Mouse (Mus musculus) lung, postnatal 0 days (tissue): ENCODE data around the gene Zfp622. TPM values are rescaled to one million over a fixed set of nuclear protein-coding genes. Genes with fewer than 3 reads are reported as not detected.

Experiments used
- ATAC-seq: fragments of 200-750 bp; cut with Nextera tagmentation; 2 replicates; pipeline ENCODE4 v1.8.0; 2017; ENCODE audit warnings: moderate library complexity
- DNase-seq: peaks from one replicate; pipeline ENCODE4 v3.0.0-alpha.2; 2016; ENCODE audit warnings: low spot score
- H3K27ac ChIP-seq: fragments of 300-500 bp; sonication (generic); 2 replicates; pipeline ENCODE4 v1.5.1; 2014; ENCODE audit warnings: antibody characterized with exemption, mild to moderate bottlenecking, low read length, mixed read lengths
- H3K27me3 ChIP-seq: fragments of 300-500 bp; sonication (generic); replicated peaks from 2 replicates; pipeline ENCODE4 v1.6.1; 2014; ENCODE audit warnings: low read length, mixed read lengths; ENCODE audit not compliant: insufficient read depth
- H3K36me3 ChIP-seq: fragments of 300-500 bp; sonication (generic); 2 replicates; pipeline ENCODE4 v1.6.1; 2014; ENCODE audit warnings: low read length, mixed read lengths; ENCODE audit not compliant: insufficient read depth
- H3K4me1 ChIP-seq: fragments of 300-500 bp; sonication (generic); 2 replicates; pipeline ENCODE4 v1.6.1; 2014; ENCODE audit warnings: antibody characterized with exemption, low read depth, low read length, mixed read lengths; ENCODE audit not compliant: insufficient read depth
- H3K4me2 ChIP-seq: fragments of 300-500 bp; sonication (generic); replicated peaks from 2 replicates; pipeline ENCODE4 v1.6.1; 2014; ENCODE audit warnings: low read depth, mild to moderate bottlenecking, low read length, moderate library complexity, mixed read lengths
- H3K4me3 ChIP-seq: fragments of 300-500 bp; sonication (generic); 2 replicates; pipeline ENCODE4 v1.5.1; 2014; ENCODE audit warnings: low read depth, low read length
- H3K9ac ChIP-seq: fragments of 300-500 bp; sonication (generic); replicated peaks from 2 replicates; pipeline ENCODE4 v1.6.1; 2014; ENCODE audit warnings: low read depth, mild to moderate bottlenecking
- H3K9me3 ChIP-seq: fragments of 300-500 bp; sonication (generic); 2 replicates; pipeline ENCODE4 v1.6.1; 2016; ENCODE audit warnings: low read length, mixed read lengths
- CTCF ChIP-seq: IDR thresholded peaks from 2 replicates; pipeline ENCODE4 v1.5.1; 2016; ENCODE audit warnings: antibody characterized with exemption, mild to moderate bottlenecking
- EP300 ChIP-seq: IDR thresholded peaks from 2 replicates; pipeline ENCODE4 v1.6.1; 2016; ENCODE audit warnings: antibody characterized with exemption, mild to moderate bottlenecking, control low read depth
- WGBS: fragments of 180-500 bp; shearing (Covaris S2); extraction: QIAGEN DNeasy Blood & Tissue Kit; methylation state at CpG from one replicate; pipeline ENCODE4 v1.1.7; 2014; 5-methylcytosine and 5-hydroxymethylcytosine counted together
- polyA plus RNA-seq: library from polyadenylated mRNA; unstranded; fragments of >200 nt; fragmentation: Nextera tagmentation; extraction: Ambion mirVana; gene quantifications from 2 replicates; pipeline ENCODE4 v1.2.1, GENCODE M21; 2015

Zfp622 gene
- polyA plus RNA-seq: 18.4 and 18.7 TPM in 2 replicates

GRCm38 (mm10) chr15:25984067-25984733 lies at the start of gene Zfp622:
Gene Zfp622, plus strand, starts transcription at chr15:25984366.
- peak; percentile 98 for ATAC-seq
- Histone ChIP-seq H3K36me3 (no peaks in the 10 kb centered on the region), H3K4me3 (peak within 1 kb of the TSS; percentile 96), H3K9ac (peak within 1 kb of the TSS; percentile 91), H3K27ac (peak within 1 kb of the TSS; percentile 93), H3K4me2 (peak within 1 kb of the TSS; percentile 94), H3K4me1 (peaks cover 8% of the 10 kb centered on the region; the same call in 1 of the 2 replicates), H3K27me3 (no peaks in the 10 kb centered on the region), H3K9me3 (no peaks in the 10 kb centered on the region)
- peak; percentile 100 for DNase-seq
- no peak for TF ChIP-seq CTCF
- TF ChIP-seq EP300: peak; percentile 53; the same call in 1 of the 2 replicates
- under 1% methylated on average over 51 of the region's 57 CpGs for WGBS

DNA sequence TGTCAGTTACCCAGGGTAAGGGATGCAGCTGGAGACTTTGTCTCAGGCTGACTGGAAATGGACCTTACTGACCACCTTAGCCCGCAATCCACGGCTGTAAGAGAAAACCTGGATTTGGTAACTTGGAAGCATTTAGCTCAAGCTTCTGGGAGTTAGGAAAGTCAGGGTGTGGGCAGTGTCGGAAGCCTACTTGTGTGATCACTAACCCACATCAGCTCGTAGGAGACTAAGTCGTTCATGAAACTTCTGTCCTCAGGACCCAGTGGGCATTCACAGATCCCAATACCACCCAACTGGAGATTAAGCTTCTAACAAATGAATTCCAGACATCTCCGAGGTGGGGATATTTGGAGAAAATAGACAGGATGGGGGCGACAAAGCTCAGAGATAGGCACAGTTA lies 49.8 kb upstream of the Zfp622 start:
- Histone ChIP-seq H3K4me1 (peaks cover 15% of the 10 kb centered on the region; the same call in 1 of the 2 replicates), H3K4me3 (no peak overlapping the region), H3K9me3 (no peaks in the 10 kb centered on the region), H3K27ac (no peak overlapping the region), H3K27me3 (no peaks in the 10 kb centered on the region), H3K36me3 (no peaks in the 10 kb centered on the region), H3K4me2 (no peak overlapping the region), H3K9ac (no peak overlapping the region)
- DNase-seq: no peak
- WGBS: 85% methylated on average over 7 of the region's 7 CpGs
- TF ChIP-seq EP300 (no peak), CTCF (no peak)
- no peak for ATAC-seq

- Histone ChIP-seq H3K36me3 (no peaks in the 10 kb centered on the region), H3K4me3 (no peak overlapping the region), H3K4me1 (peaks cover 4% of the 10 kb centered on the region; the same call in 1 of the 2 replicates), H3K27me3 (no peaks in the 10 kb centered on the region), H3K9me3 (no peaks in the 10 kb centered on the region), H3K4me2 (no peak overlapping the region), H3K27ac (no peak overlapping the region), H3K9ac (no peak overlapping the region)
- no peak for DNase-seq
- no peak for ATAC-seq
- WGBS: 84% methylated on average over 7 of the region's 7 CpGs
- TF ChIP-seq CTCF: no peak
- no peak for TF ChIP-seq EP300
These were observed 45.7 kb upstream of the Zfp622 start for GRCm38 (mm10) chr15:25938496-25938895.

DNA sequence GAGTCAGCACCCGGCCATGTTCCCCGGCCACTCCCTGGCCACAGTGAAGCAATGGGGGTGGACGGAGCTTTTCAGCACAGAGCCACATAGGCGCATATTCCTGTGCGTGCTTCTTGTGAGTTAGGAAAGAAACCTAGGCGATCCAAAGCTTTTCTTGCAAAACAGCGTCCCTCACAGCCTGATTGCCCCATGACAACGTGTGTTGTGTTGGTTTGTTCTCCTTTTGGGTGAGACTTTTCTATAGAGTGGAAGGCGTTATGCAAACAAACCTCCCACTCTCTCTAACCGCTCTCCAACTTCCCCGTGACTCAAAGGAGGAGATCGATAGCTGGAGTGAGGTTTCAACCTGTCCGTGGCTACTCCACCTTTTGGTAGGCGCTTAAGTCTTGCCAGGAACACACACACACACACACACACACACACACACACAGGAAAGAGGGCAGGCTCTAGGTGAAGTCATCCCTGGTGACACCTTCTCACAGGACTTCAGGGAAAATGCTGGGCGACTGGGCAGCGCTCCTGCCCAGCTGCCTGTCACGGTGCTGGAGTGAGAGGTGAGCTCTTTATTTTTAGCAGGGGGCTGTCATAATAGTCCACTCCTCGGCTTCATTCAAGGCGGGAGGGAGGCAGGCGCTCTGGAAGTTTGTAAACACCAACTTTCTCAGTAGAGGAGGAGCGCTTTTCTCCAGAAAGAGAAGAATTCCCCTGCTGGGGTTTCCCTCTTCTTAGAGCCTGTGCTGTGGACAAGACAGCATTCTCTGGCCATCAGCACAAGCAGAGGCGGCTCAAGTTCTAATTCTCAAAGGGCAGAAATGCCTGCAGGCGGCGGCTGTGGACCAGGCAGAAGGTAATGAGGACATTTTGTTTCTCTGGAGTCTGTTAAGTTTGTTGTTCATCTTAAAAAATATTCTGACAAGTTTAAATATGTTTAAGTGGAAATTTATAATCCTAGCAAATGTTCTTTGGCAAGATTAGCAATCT lies 43.5 kb upstream of the Zfp622 start:
- DNase-seq (peak; percentile 93), ATAC-seq (peak; percentile 87)
- no peaks in the 10 kb centered on the region for H3K36me3 ChIP-seq
- peak overlapping the region; percentile 71 for H3K27ac ChIP-seq
- H3K4me2 ChIP-seq: peak overlapping the region; percentile 35
- 0 out of 2 replicates have a peak, but pooled peaks cover 3% of the 10 kb centered on the region for H3K4me1 ChIP-seq
- 26% methylated on average over 24 of the region's 24 CpGs for WGBS
- peak; percentile 46 for TF ChIP-seq CTCF
- TF ChIP-seq EP300: peak; percentile 77
- H3K9me3 ChIP-seq: no peaks in the 10 kb centered on the region
- H3K9ac ChIP-seq: peak overlapping the region; percentile 27; the same call in 1 of the 2 replicates
- H3K27me3 ChIP-seq: no peaks in the 10 kb centered on the region
- H3K4me3 ChIP-seq: peak overlapping the region; percentile 20; the same call in 1 of the 2 replicates

- TF ChIP-seq CTCF: no peak
- no peak for TF ChIP-seq EP300
- 71% methylated on average over 11 of the region's 11 CpGs for WGBS
- no peak overlapping the region for H3K4me3 ChIP-seq
- no peaks in the 10 kb centered on the region for H3K36me3 ChIP-seq
- no peak overlapping the region for H3K27ac ChIP-seq
- DNase-seq: no peak
- no peaks in the 10 kb centered on the region for H3K9me3 ChIP-seq
- no peak overlapping the region for H3K9ac ChIP-seq
- 0 out of 2 replicates have a peak, but pooled peaks cover 3% of the 10 kb centered on the region for H3K4me1 ChIP-seq
- H3K27me3 ChIP-seq: no peaks in the 10 kb centered on the region
- no peak for ATAC-seq
- H3K4me2 ChIP-seq: peak overlapping the region; percentile 35; the same call in 1 of the 2 replicates
These were observed 42.7 kb upstream of the Zfp622 start for GRCm38 (mm10) chr15:25941514-25941913.

DNA sequence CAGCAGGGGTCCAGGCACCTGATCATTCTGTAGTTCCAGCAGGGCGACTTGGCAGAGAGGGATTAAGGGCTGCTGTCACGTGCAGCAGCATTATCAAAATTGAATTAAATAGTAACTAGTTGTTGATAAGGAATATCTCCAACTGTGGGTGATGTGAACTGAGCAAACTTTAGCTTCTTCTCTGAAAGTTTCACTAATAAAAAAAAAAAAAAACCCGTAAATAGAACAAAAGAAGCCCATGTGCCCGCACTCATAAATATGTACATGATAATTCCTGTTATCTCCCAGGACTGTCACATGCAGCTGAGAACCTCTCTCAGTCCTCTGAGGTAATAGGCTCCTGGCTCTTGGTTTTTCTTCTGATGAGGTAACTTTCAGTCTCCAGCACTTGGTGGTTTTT lies 41.8 kb upstream of the Zfp622 start:
- Histone ChIP-seq H3K27ac (no peak overlapping the region), H3K9ac (no peak overlapping the region)

More for the DNA sequence above, 41.8 kb upstream of the Zfp622 start:
- no peak for TF ChIP-seq CTCF
- TF ChIP-seq EP300: no peak
- no peak for ATAC-seq
- H3K4me1 ChIP-seq: 0 out of 2 replicates have a peak, but pooled peaks cover 3% of the 10 kb centered on the region
- no peaks in the 10 kb centered on the region for H3K27me3 ChIP-seq
- no peaks in the 10 kb centered on the region for H3K36me3 ChIP-seq
- H3K4me3 ChIP-seq: no peak overlapping the region
- no peak for DNase-seq
- 75% methylated on average over 4 of the region's 4 CpGs for WGBS
- H3K9me3 ChIP-seq: no peaks in the 10 kb centered on the region
- no peak overlapping the region; the same call in 1 of the 2 replicates for H3K4me2 ChIP-seq
